Mouse (Mus musculus) G1E-ER4 (cell line): ENCODE measurements around the gene Syngr1. TPM values are rescaled to one million over a fixed set of nuclear protein-coding genes. Genes with fewer than 3 reads are reported as not detected.

Experiments
- GATA1 ChIP-seq: IDR thresholded peaks from one replicate; pipeline ENCODE4 v1.8.0; 2012; ENCODE audit warnings: low read length, inconsistent platforms
- polyA plus RNA-seq: library from polyadenylated mRNA; stranded (reverse); fragments of >175 nt; gene quantifications from 2 replicates; pipeline ENCODE4 v1.2.3, GENCODE M21; 2012

Syngr1 gene
- polyA plus RNA-seq, 1 experiment = 94.8 TPM

GRCm38 (mm10) chr15:80096946-80097881 is 6.1 kb downstream of the Syngr1 start:
- no peak for TF ChIP-seq GATA1

GRCm38 (mm10) chr15:80097999-80098461 is 6.9 kb downstream of the Syngr1 start:
- peak; percentile 27 for TF ChIP-seq GATA1

GRCm38 (mm10) chr15:80098809-80099208 is 7.7 kb downstream of the Syngr1 start:
- no peak for TF ChIP-seq GATA1

- no peak for TF ChIP-seq GATA1
Observed at GRCm38 (mm10) chr15:80099477-80099876, 8.3 kb downstream of the Syngr1 start.

- TF ChIP-seq GATA1 = no peak
Observed at GRCm38 (mm10) chr15:80100196-80100595, 9.1 kb downstream of the Syngr1 start.

GRCm38 (mm10) chr15:80100871-80101270 is 9.7 kb downstream of the Syngr1 start:
- no peak for TF ChIP-seq GATA1

GRCm38 (mm10) chr15:80101503-80101902 is 10.4 kb downstream of the Syngr1 start:
- no peak for TF ChIP-seq GATA1

- no peak for TF ChIP-seq GATA1
Observed at GRCm38 (mm10) chr15:80102495-80102894, 11.4 kb downstream of the Syngr1 start.

- TF ChIP-seq GATA1 = no peak
Observed at GRCm38 (mm10) chr15:80105490-80106410, 14.6 kb downstream of the Syngr1 start.

- TF ChIP-seq GATA1 = no peak
Observed at GRCm38 (mm10) chr15:80107143-80107542, 16.0 kb downstream of the Syngr1 start.

- no peak for TF ChIP-seq GATA1
Observed at GRCm38 (mm10) chr15:80107575-80107974, 16.4 kb downstream of the Syngr1 start.

- no peak for TF ChIP-seq GATA1
Observed at GRCm38 (mm10) chr15:80111436-80111835, 20.3 kb downstream of the Syngr1 start.

- no peak for TF ChIP-seq GATA1
Observed at GRCm38 (mm10) chr15:80112499-80112898, 21.4 kb downstream of the Syngr1 start.

- no peak for TF ChIP-seq GATA1
Observed at GRCm38 (mm10) chr15:80114414-80114813, 23.3 kb downstream of the Syngr1 start.

GRCm38 (mm10) chr15:80115256-80115655 is 24.1 kb downstream of the Syngr1 start:
- TF ChIP-seq GATA1 = no peak
